Mouse (Mus musculus) midbrain, embryonic 12.5 days (tissue): ENCODE measurements at regions not wholly inside any gene's neighbourhood (a gene's known extent, or its start where the extent isn't known, plus 50 kb on each side); places are given as distances from the start of the nearest gene placed in this dataset.

Source experiments
- ATAC-seq: fragments of 200-750 bp; cut with Nextera tagmentation; 2 replicates; pipeline ENCODE4 v1.8.0; 2017; ENCODE audit warnings: low read depth, moderate TSS enrichment, moderate library complexity; ENCODE audit not compliant: low FRiP score
- H3K27ac ChIP-seq: fragments of 300-500 bp; sonication (generic); replicated peaks from 2 replicates; pipeline ENCODE4 v1.5.1; 2016; ENCODE audit warnings: mild to moderate bottlenecking
- H3K27me3 ChIP-seq: fragments of 300-500 bp; sonication (generic); 2 replicates; pipeline ENCODE4 v1.6.1; 2016; ENCODE audit warnings: mild to moderate bottlenecking
- H3K36me3 ChIP-seq: fragments of 300-500 bp; sonication (generic); 2 replicates; pipeline ENCODE4 v1.6.1; 2016
- H3K4me1 ChIP-seq: fragments of 300-500 bp; sonication (generic); 2 replicates; pipeline ENCODE4 v1.6.1; 2016
- H3K4me2 ChIP-seq: fragments of 300-500 bp; sonication (generic); replicated peaks from 2 replicates; pipeline ENCODE4 v1.6.1; 2016; ENCODE audit warnings: mild to moderate bottlenecking, moderate library complexity
- H3K4me3 ChIP-seq: fragments of 300-500 bp; sonication (generic); 2 replicates; pipeline ENCODE4 v1.5.1; 2016; ENCODE audit warnings: mild to moderate bottlenecking
- H3K9ac ChIP-seq: fragments of 300-500 bp; sonication (generic); replicated peaks from 2 replicates; pipeline ENCODE4 v1.6.1; 2016; ENCODE audit warnings: mild to moderate bottlenecking, moderate library complexity
- H3K9me3 ChIP-seq: fragments of 300-500 bp; sonication (generic); 2 replicates; pipeline ENCODE4 v1.6.1; 2016; ENCODE audit warnings: mild to moderate bottlenecking
- WGBS: fragments of 180-500 bp; shearing (Covaris S2); methylation state at CpG from one replicate; pipeline ENCODE4 v1.1.7; 2016; 5-methylcytosine and 5-hydroxymethylcytosine counted together

DNA sequence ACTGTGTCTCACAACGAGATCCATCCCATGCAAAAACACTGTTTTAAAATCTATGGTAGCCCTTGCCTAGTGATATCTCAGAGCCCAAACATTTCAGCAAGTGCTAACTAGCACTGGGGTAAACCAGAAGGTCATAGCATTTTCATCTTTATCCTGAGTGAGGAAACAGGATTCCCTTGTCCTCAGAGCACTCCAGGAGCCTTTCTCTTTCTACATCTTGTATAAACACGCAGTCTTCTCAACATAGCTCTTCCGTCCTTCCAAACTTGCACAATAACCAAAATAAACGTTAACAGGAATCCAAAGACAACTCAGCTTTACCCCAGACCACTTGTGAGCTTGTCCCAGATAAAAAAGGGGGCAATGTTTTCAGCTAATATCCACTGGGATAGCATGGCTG lies 323.8 kb upstream of the Npvf start:
- peaks cover 25% of the 10 kb centered on the region for H3K4me1 ChIP-seq
- no peak overlapping the region for H3K4me3 ChIP-seq
- 0 out of 2 replicates have a peak overlapping the region, but pooled peaks have one; percentile 10 for H3K27ac ChIP-seq
- no peaks in the 10 kb centered on the region for H3K36me3 ChIP-seq
- H3K9ac ChIP-seq, result no peak overlapping the region
- no peaks in the 10 kb centered on the region for H3K9me3 ChIP-seq
- no peak overlapping the region for H3K4me2 ChIP-seq
- 72% methylated on average over 4 of the region's 4 CpGs for WGBS
- no peak for ATAC-seq
- H3K27me3 ChIP-seq, result no peaks in the 10 kb centered on the region; the same call in 1 of the 2 replicates

DNA sequence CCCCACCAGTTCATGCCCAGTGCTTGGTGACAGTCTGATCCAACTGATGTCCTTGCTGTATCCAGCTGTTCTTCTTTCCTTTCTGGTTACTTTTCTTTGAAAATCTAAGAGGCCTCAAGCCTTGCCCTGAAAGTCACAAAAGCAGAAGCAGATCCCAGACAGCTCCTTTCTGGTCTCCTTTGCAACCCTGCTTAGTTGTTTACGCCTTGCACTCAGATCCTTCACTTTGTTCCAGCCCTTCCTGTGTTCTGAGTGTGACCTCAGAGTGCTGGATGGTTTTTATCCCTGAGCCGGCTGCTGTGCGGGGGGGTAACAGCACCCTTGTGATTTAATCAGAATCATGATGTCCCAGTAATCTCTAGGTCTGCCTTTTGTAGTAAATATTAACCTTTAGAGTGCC lies 324.3 kb upstream of the Npvf start:
- Histone ChIP-seq H3K27me3 (no peaks in the 10 kb centered on the region; the same call in 1 of the 2 replicates), H3K4me1 (peaks cover 31% of the 10 kb centered on the region), H3K27ac (0 out of 2 replicates have a peak overlapping the region, but pooled peaks have one; percentile 10), H3K9me3 (no peaks in the 10 kb centered on the region), H3K4me2 (no peak overlapping the region), H3K4me3 (no peak overlapping the region), H3K9ac (no peak overlapping the region), H3K36me3 (no peaks in the 10 kb centered on the region)
- ATAC-seq, result no peak
- WGBS, result 23% methylated on average over 3 of the region's 3 CpGs

DNA sequence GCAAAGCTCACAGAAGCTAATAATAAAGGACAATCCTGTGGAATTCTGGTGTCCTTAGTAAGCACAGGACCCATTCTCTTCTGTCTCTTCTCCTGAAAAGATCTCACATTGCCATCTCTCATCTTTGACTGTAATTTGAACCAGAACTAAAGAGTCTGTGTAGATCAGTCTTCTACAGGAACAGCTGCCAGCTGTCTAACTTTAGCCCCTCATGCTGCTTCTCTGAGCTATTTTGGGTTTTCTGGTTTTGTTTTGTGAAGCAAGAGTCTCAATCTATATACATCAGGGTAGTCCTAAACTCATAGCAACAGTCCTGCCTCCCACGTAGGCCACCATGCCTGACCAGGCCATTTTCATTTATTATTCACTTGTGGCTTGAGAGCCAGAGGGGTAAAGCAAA lies 325.5 kb upstream of the Npvf start:
- H3K4me1 ChIP-seq, result peaks cover 41% of the 10 kb centered on the region
- WGBS, result 93% methylated on average over 1 of the region's 1 CpGs

DNA sequence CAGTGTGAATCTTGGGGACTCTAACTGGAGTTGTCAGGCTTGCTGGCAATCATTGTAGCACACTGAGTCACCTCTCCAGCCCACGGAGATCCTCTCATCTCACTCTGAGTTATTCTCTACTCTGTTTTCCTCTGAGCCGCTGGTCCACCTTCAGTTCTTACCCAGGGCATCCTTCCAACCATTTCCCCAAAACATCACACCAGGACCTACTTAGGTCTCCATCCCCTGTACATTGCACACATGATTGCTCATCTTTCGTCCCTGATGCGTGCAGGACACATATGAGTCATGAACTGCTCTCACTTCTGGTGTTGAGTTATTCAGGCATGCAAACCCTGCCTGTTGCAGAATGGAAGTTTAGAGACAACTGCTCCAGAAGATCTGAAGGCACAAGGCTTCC lies 326.1 kb upstream of the Npvf start:
- Histone ChIP-seq H3K4me1 (peaks cover 41% of the 10 kb centered on the region), H3K9me3 (no peaks in the 10 kb centered on the region), H3K36me3 (no peaks in the 10 kb centered on the region), H3K4me3 (no peak overlapping the region), H3K27me3 (no peaks in the 10 kb centered on the region; the same call in 1 of the 2 replicates), H3K4me2 (no peak overlapping the region), H3K27ac (no peak overlapping the region), H3K9ac (no peak overlapping the region)
- ATAC-seq, result no peak
- whole genome bisulfite sequencing, result 87% methylated on average over 4 of the region's 4 CpGs

More for the DNA sequence above, 325.5 kb upstream of the Npvf start:
- Histone ChIP-seq H3K27me3 (no peaks in the 10 kb centered on the region; the same call in 1 of the 2 replicates), H3K36me3 (no peaks in the 10 kb centered on the region), H3K4me2 (no peak overlapping the region), H3K9me3 (no peaks in the 10 kb centered on the region), H3K9ac (no peak overlapping the region), H3K27ac (no peak overlapping the region), H3K4me3 (no peak overlapping the region)
- ATAC-seq, result no peak

DNA sequence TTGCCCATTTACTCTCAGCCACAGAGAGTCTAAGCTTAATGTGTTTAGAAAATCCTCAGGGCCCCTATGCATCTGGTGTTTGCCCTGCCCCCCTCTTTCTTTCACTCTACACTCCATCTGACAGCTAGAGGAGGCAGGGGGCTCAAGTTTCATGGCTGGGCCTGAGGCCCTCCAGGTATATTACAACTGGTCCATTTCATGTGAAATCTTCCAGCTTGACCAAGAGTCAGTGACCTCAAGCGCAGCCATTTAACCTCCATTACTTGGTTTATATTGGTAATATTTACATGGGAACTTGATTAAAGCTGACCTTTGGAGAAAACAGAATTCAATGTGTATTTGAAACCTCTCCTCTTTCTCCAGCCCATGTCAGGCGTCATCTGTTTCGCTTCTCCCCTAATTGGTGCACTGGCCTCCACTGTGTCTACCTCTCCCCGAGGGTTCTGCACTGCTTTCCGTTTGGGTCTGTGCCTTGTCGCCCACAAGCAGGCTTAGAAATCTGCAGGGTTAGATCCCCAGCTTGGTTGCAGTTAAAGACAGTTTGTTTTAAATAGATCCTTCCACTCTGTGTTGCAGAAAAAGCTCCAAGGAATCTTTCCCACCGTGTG lies 327.6 kb upstream of the Npvf start:
- H3K4me3 ChIP-seq, result no peak overlapping the region
- H3K27me3 ChIP-seq, result no peaks in the 10 kb centered on the region; the same call in 1 of the 2 replicates
- H3K9me3 ChIP-seq, result no peaks in the 10 kb centered on the region
- peak overlapping the region; percentile 63 for H3K27ac ChIP-seq
- no peak for ATAC-seq
- H3K9ac ChIP-seq, result no peak overlapping the region
- H3K4me2 ChIP-seq, result no peak overlapping the region
- H3K4me1 ChIP-seq, result peaks cover 48% of the 10 kb centered on the region
- WGBS, result 48% methylated on average over 7 of the region's 7 CpGs
- no peaks in the 10 kb centered on the region for H3K36me3 ChIP-seq

DNA sequence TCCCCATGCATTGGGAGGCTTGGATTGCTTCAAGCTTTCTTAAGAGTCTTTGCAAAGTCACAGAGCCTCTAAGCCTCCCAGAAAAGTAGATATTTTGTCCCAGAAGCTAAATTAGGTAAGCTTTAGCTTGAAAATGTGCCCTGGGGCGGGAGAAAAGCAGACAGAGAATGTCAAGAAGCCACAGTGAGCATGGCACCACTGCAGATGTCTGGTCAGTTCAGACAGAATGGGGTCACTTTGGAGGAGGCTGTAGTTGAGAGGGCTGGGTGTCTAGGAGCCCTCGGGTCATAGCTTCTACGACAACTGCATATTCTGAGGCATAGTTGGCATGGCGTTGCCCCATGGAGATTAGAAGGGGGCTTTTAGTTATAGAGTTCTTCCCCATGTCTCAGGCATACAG lies 328.6 kb upstream of the Npvf start:
- ATAC-seq, result no peak
- Histone ChIP-seq H3K4me2 (no peak overlapping the region), H3K4me1 (peaks cover 41% of the 10 kb centered on the region), H3K36me3 (no peaks in the 10 kb centered on the region), H3K9me3 (no peaks in the 10 kb centered on the region), H3K4me3 (no peak overlapping the region), H3K9ac (no peak overlapping the region), H3K27me3 (no peaks in the 10 kb centered on the region), H3K27ac (peak overlapping the region; percentile 63)
- 65% methylated on average over 4 of the region's 4 CpGs for whole genome bisulfite sequencing

DNA sequence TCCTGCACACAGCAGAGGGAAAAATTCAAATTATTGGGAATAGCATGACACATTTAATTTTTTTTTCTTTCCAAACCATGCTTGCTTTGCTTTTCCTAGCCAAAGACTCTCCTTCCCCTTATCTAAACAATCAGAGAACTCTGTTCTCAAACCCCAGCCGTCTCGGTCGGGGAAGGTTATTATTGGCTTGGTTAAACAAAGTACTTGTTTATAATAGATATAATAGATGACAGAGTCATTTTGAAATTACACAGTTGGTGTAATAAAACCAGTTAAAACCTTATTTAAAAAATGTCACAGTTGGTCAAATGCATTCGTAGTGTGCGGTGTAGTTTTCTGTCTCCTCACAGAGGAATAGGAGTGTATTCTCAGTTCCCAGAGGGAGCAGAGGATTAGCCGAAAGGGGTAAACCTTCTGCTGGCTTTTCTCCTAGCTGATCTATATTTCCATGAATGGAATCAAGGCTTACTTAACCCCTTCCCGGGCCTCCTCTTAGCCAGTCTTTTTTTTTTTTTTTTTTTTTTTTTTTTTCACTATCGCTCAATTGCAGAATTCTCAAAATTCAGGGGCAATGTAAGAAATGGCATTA lies 329.4 kb upstream of the Npvf start:
- no peaks in the 10 kb centered on the region for H3K9me3 ChIP-seq
- H3K4me3 ChIP-seq, result no peak overlapping the region
- WGBS, result 17% methylated on average over 8 of the region's 8 CpGs
- H3K9ac ChIP-seq, result no peak overlapping the region
- peaks cover 40% of the 10 kb centered on the region for H3K4me1 ChIP-seq
- no peaks in the 10 kb centered on the region for H3K27me3 ChIP-seq
- ATAC-seq, result no peak
- H3K27ac ChIP-seq, result peak overlapping the region; percentile 63
- no peak overlapping the region for H3K4me2 ChIP-seq
- no peaks in the 10 kb centered on the region for H3K36me3 ChIP-seq

DNA sequence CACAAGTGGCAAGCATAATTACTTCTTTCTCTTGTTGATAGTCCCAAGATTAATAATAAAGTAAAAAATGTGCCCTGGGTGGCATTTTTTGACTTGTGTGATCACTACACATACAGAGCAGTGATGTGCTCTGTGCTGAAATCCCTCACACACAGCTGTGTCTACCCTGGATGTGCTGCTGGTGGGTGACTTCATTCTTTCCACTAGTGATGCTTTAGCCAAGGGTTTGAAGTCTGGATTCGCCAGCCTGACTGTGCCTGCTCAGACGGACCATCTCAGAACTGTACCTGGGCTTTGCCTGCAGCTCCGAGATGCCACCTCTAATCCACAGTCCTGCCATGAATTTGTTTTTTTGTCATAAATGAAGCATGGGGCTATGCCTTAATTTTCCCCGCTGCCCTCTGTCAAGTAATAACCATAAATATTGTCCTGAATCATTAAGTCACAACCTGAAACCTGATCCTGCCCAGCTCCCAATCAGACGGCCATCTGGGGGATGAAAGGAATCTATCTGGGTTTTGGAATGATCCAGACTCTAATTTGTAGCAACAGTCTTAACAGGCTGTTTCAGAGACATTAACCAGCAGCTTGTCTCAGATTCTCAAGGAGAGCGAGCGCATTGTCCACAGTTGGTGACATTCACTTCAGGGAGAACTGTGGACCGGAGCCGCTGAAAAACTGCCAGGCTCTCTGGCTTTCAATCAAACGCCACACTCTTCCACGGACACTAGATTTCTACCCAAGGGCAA lies 330.1 kb upstream of the Npvf start:
- no peak for ATAC-seq
- no peak overlapping the region for H3K4me2 ChIP-seq
- no peak overlapping the region for H3K4me3 ChIP-seq
- H3K9me3 ChIP-seq, result no peaks in the 10 kb centered on the region
- peaks cover 39% of the 10 kb centered on the region for H3K4me1 ChIP-seq
- no peaks in the 10 kb centered on the region for H3K27me3 ChIP-seq
- no peaks in the 10 kb centered on the region for H3K36me3 ChIP-seq
- H3K27ac ChIP-seq, result peak overlapping the region; percentile 52; the same call in 1 of the 2 replicates
- H3K9ac ChIP-seq, result no peak overlapping the region
- 62% methylated on average over 11 of the region's 11 CpGs for WGBS

DNA sequence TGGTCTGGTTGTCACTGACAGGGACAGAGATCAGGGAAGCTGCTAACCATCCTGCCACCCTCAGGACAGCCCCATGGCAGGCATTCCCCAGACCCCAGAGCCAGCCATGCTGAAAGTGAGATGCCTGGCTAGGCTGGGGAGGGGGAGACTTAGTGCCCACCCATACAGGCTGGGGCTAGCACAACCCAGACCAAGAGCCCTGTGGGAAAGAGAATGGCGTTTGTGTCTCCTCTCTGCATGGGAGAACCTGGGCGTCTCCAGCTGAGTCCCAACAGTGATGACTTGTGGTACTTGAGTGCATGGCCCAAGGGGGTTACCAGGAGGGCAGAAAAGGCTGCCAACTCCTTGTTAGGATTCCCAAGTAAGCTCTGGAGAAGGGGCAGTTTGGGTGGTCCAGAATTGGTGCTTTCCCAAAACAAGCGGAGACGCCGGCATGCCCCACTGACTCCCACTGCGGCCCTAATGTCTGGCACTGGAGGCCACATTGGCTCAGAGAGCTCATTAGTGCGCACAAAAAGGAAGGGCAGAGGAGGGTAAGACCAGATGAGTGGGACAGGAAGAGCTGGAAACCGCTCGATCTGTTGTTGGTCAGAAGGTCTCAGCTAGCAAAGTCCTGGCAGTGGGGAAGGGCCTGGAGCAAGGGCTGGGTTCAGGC lies 332.2 kb upstream of the Npvf start:
- Histone ChIP-seq H3K4me3 (no peak overlapping the region), H3K36me3 (no peaks in the 10 kb centered on the region), H3K27me3 (no peaks in the 10 kb centered on the region; the same call in 1 of the 2 replicates), H3K4me2 (no peak overlapping the region), H3K27ac (peak overlapping the region; percentile 26; the same call in 1 of the 2 replicates), H3K9me3 (no peaks in the 10 kb centered on the region), H3K4me1 (peaks cover 37% of the 10 kb centered on the region), H3K9ac (no peak overlapping the region)
- ATAC-seq, result no peak
- 82% methylated on average over 9 of the region's 9 CpGs for WGBS

DNA sequence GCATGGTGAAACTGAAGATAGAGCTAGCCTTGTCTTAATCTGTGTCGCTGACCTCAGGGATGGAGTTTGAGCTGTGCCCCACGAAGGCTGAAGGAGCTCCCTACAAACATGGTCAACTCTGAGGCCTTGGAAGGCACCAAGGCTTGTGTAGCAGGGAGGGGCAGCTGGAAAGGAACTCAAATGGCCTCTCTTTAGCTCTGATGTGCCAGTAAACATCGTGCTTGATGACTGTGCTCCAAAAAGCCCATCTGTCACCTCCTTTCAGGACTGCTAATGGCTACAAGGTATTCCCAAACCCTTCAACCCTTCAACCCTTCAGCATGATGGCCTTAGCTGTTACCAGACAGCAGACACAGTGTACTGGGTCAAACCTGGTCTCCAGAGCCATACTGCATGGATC lies 334.3 kb upstream of the Npvf start:
- Histone ChIP-seq H3K9me3 (no peaks in the 10 kb centered on the region), H3K27me3 (no peaks in the 10 kb centered on the region; the same call in 1 of the 2 replicates), H3K9ac (no peak overlapping the region), H3K4me1 (peaks cover 19% of the 10 kb centered on the region), H3K36me3 (no peaks in the 10 kb centered on the region), H3K4me2 (no peak overlapping the region), H3K27ac (no peak overlapping the region), H3K4me3 (no peak overlapping the region)
- no peak for ATAC-seq
- WGBS, result 81% methylated on average over 3 of the region's 3 CpGs

DNA sequence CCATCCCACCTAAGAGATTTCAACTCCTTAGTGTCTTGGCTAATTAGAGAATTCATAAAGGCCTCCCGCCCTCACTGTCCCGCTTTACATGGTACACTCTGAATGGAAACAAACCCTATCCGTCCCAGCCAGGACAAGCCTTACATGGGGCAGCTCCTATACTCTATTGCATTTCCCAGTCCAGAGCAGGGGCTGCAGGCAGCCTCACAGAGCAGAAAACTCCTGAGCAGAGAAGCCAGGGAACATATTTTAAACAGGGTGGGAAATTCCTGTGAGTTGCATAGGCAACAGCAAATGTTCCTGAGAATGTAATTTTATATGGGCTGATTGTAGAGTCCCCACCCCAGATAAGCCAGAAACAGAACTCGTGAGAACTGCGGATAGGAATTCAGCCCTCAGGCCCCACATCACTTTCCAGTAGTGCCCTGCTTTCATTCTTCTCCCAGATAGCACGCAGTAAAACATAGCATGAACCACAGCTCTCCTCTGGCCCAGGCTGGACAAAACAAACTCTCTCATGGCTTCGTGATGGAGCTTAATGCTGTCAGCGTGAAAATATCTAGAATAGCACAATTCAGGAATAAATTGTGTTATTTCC lies 337.4 kb upstream of the Npvf start:
- H3K27ac ChIP-seq, result no peak overlapping the region
- WGBS, result 87% methylated on average over 8 of the region's 8 CpGs
- no peaks in the 10 kb centered on the region for H3K36me3 ChIP-seq
- H3K27me3 ChIP-seq, result no peaks in the 10 kb centered on the region; the same call in 1 of the 2 replicates
- H3K9ac ChIP-seq, result no peak overlapping the region
- H3K4me3 ChIP-seq, result no peak overlapping the region
- H3K4me2 ChIP-seq, result no peak overlapping the region
- H3K9me3 ChIP-seq, result no peaks in the 10 kb centered on the region
- ATAC-seq, result no peak
- H3K4me1 ChIP-seq, result peaks cover 12% of the 10 kb centered on the region; the same call in 1 of the 2 replicates
